Comparison of ENCODE assay signal across 8 mouse cellular contexts in genomic region chr5:73490596-73491073, GRCm38 (mm10). TPM values are rescaled to one million over a fixed set of nuclear protein-coding genes. Genes with fewer than 3 reads are reported as not detected.
DNase-seq lines count a peak whose midpoint lies in the region; ATAC-seq and TF ChIP-seq lines count a peak whose summit lies in the region.

No protein-coding gene starts in this region.

- H3K4me1 ChIP-seq in bone marrow macrophage, adult 2 months (ENCODE audit: control insufficient read depth, insufficient read depth, low read length) = peaks cover 6% of the 10 kb centered on the region
- no peaks in the 10 kb centered on the region for H3K4me1 ChIP-seq in embryonic fibroblast, embryonic 13.5 days (ENCODE audit: control insufficient read depth, insufficient read depth, low read length)
- peaks cover 3% of the 10 kb centered on the region; the same call in 1 of the 2 replicates for H3K4me1 ChIP-seq in kidney, embryonic 14.5 days (ENCODE audit: control insufficient read depth, insufficient read depth, low read length)
- H3K4me1 ChIP-seq in limb, embryonic 15.5 days = peaks cover 12% of the 10 kb centered on the region

- no peak overlapping the region for H3K27ac ChIP-seq in bone marrow macrophage, adult 2 months (ENCODE audit: insufficient read depth, low read depth, low read length)
- peak overlapping the region; percentile 20 for H3K27ac ChIP-seq in embryonic fibroblast, embryonic 13.5 days (ENCODE audit: insufficient read depth, low read length)
- H3K27ac ChIP-seq in kidney, embryonic 14.5 days (ENCODE audit: low read depth, low read length) = peak overlapping the region; percentile 94; the same call in 1 of the 2 replicates
- H3K27ac ChIP-seq in limb, embryonic 15.5 days = peak overlapping the region; percentile 91

- no peaks in the 10 kb centered on the region for H3K36me3 ChIP-seq in kidney, embryonic 14.5 days (ENCODE audit: control insufficient read depth, insufficient read depth, low read length)
- no peaks in the 10 kb centered on the region for H3K36me3 ChIP-seq in limb, embryonic 15.5 days

- peak overlapping the region; percentile 95 for H3K4me2 ChIP-seq in kidney, embryonic 14.5 days (replicated peaks; ENCODE audit: low read depth, low read length)
- peak overlapping the region; percentile 97 for H3K4me2 ChIP-seq in limb, embryonic 15.5 days

- peak overlapping the region; percentile 72 for H3K9ac ChIP-seq in kidney, embryonic 14.5 days (ENCODE audit: low read depth, low read length)
- H3K9ac ChIP-seq in limb, embryonic 15.5 days = peak overlapping the region; percentile 47

- WGBS in kidney, embryonic 14.5 days = under 1% methylated on average over 37 of the region's 37 CpGs
- WGBS in limb, embryonic 15.5 days = under 1% methylated on average over 37 of the region's 37 CpGs

- no peaks in the 10 kb centered on the region for H3K27me3 ChIP-seq in kidney, embryonic 14.5 days (ENCODE audit: control insufficient read depth, insufficient read depth, low read length)
- H3K27me3 ChIP-seq in limb, embryonic 15.5 days = no peaks in the 10 kb centered on the region

- peak overlapping the region; percentile 77 for H3K4me3 ChIP-seq in bone marrow macrophage, adult 2 months (ENCODE audit: insufficient read depth, low read length)
- peak overlapping the region; percentile 84 for H3K4me3 ChIP-seq in embryonic fibroblast, embryonic 13.5 days (ENCODE audit: insufficient read depth, low read length)
- H3K4me3 ChIP-seq in kidney, embryonic 14.5 days (ENCODE audit: low read length) = peak overlapping the region; percentile 88
- peak overlapping the region; percentile 64 for H3K4me3 ChIP-seq in limb, embryonic 15.5 days

- no peak for TF ChIP-seq CTCF in bone marrow macrophage, adult 2 months (IDR thresholded peaks at IDR 0.05; ENCODE audit: low read depth, low read length)
- no peak for TF ChIP-seq CTCF in embryonic fibroblast, embryonic 13.5 days (IDR thresholded peaks at IDR 0.05; ENCODE audit: borderline replicate concordance, insufficient read depth, low read length)

- no peaks in the 10 kb centered on the region for H3K9me3 ChIP-seq in kidney, embryonic 14.5 days (ENCODE audit: control insufficient read depth, low read length)
- no peaks in the 10 kb centered on the region for H3K9me3 ChIP-seq in limb, embryonic 15.5 days

- peak; percentile 100 for DNase-seq in A20 (ENCODE audit: low read depth, low spot score)
- peak; percentile 100 for DNase-seq in heart, adult 9 months (ENCODE audit: low spot score in 2 of 2)
- peak; percentile 93 to 97 for DNase-seq in monocyte, adult 2 months (ENCODE audit: low read depth in 1 of 2, low spot score in 2 of 2)
- peak; percentile 99 for DNase-seq in spleen, postnatal 36 days (ENCODE audit: low spot score in 2 of 2)

- peak; percentile 98 for ATAC-seq in kidney, embryonic 14.5 days (ENCODE audit: low FRiP score, low TSS enrichment)
- ATAC-seq in limb, embryonic 15.5 days (ENCODE audit: insufficient number of reproducible peaks, low FRiP score, low TSS enrichment, low read depth) = peak; percentile 96

- TF ChIP-seq POLR2A in bone marrow macrophage, adult 2 months (IDR thresholded peaks at IDR 0.05; ENCODE audit: borderline replicate concordance, low read depth, low read length) = no peak
- TF ChIP-seq POLR2A in embryonic fibroblast, embryonic 13.5 days (IDR thresholded peaks at IDR 0.05; ENCODE audit: low read depth, low read length) = peak; percentile 84

RNA-seq across cellular contexts. Expression of gene Dcun1d4, which starts 9.8 kb away (rescaled TPM):
- polyA plus RNA-seq in bone marrow macrophage, adult 2 months (2012; ENCODE audit: insufficient read depth, insufficient read length, missing spikeins) = 4.3 and 4.7 TPM in 2 replicates
- polyA plus RNA-seq in embryonic fibroblast, embryonic 13.5 days (2011; ENCODE audit: insufficient read length, low read depth, missing spikeins) = 27.9 and 36.4 TPM in 2 replicates
- polyA plus RNA-seq in kidney, embryonic 14.5 days (2014; fragmentation: Nextera tagmentation; extraction: Ambion mirVana) = 21.0 and 29.8 TPM in 2 replicates
- 17.4 and 19.0 TPM in 2 replicates for polyA plus RNA-seq in limb, embryonic 15.5 days (2015; fragmentation: Nextera tagmentation; extraction: Ambion mirVana)
